Mouse (Mus musculus) stomach, embryonic 14.5 days (tissue): ENCODE data around the gene Flnb. TPM values are rescaled to one million over a fixed set of nuclear protein-coding genes. Genes with fewer than 3 reads are reported as not detected.

Experiments used
- ATAC-seq: fragments of 200-750 bp; cut with Nextera tagmentation; 2 replicates; pipeline ENCODE4 v1.8.0; 2017; ENCODE audit warnings: low read depth, moderate TSS enrichment; ENCODE audit not compliant: insufficient number of reproducible peaks, insufficient read depth, low FRiP score
- H3K27ac ChIP-seq: fragments of 300-500 bp; sonication (generic); 2 replicates; pipeline ENCODE4 v1.5.1; 2014; ENCODE audit warnings: mild to moderate bottlenecking, low read length, moderate library complexity, mixed read lengths
- H3K27me3 ChIP-seq: fragments of 300-500 bp; sonication (generic); 2 replicates; pipeline ENCODE4 v1.6.1; 2014; ENCODE audit warnings: low read length, control low read depth, mixed read lengths; ENCODE audit not compliant: control insufficient read depth, insufficient read depth
- H3K36me3 ChIP-seq: fragments of 300-500 bp; sonication (generic); 2 replicates; pipeline ENCODE4 v1.6.1; 2014; ENCODE audit warnings: mild to moderate bottlenecking, control low read depth, low read length, moderate library complexity, mixed read lengths; ENCODE audit not compliant: control insufficient read depth, insufficient read depth
- H3K4me1 ChIP-seq: fragments of 300-500 bp; sonication (generic); 2 replicates; pipeline ENCODE4 v1.6.1; 2014; ENCODE audit warnings: low read length, control low read depth, mixed read lengths; ENCODE audit not compliant: control insufficient read depth, insufficient read depth
- H3K4me2 ChIP-seq: fragments of 300-500 bp; sonication (generic); replicated peaks from 2 replicates; pipeline ENCODE4 v1.6.1; 2014; ENCODE audit warnings: low read depth, low read length, control low read depth
- H3K4me3 ChIP-seq: fragments of 300-500 bp; sonication (generic); 2 replicates; pipeline ENCODE4 v1.5.1; 2014; ENCODE audit warnings: low read depth, low read length, control low read depth
- H3K9ac ChIP-seq: fragments of 300-500 bp; sonication (generic); replicated peaks from 2 replicates; pipeline ENCODE4 v1.6.1; 2014; ENCODE audit warnings: low read depth, mild to moderate bottlenecking, control low read depth, low read length, moderate library complexity, mixed read lengths
- H3K9me3 ChIP-seq: fragments of 300-500 bp; sonication (generic); 2 replicates; pipeline ENCODE4 v1.6.1; 2016; ENCODE audit warnings: low read depth, low read length, control low read depth; ENCODE audit not compliant: control insufficient read depth
- WGBS: fragments of 180-500 bp; shearing (Covaris S2); extraction: QIAGEN DNeasy Blood & Tissue Kit; methylation state at CpG from one replicate; pipeline ENCODE4 v1.1.7; 2014; 5-methylcytosine and 5-hydroxymethylcytosine counted together
- polyA plus RNA-seq: library from polyadenylated mRNA; unstranded; fragments of >200 nt; fragmentation: Nextera tagmentation; extraction: Ambion mirVana; gene quantifications from 2 replicates; pipeline ENCODE4 v1.2.1, GENCODE M21; 2014

Flnb gene
- 23.7 and 26.2 TPM in 2 replicates for polyA plus RNA-seq

DNA sequence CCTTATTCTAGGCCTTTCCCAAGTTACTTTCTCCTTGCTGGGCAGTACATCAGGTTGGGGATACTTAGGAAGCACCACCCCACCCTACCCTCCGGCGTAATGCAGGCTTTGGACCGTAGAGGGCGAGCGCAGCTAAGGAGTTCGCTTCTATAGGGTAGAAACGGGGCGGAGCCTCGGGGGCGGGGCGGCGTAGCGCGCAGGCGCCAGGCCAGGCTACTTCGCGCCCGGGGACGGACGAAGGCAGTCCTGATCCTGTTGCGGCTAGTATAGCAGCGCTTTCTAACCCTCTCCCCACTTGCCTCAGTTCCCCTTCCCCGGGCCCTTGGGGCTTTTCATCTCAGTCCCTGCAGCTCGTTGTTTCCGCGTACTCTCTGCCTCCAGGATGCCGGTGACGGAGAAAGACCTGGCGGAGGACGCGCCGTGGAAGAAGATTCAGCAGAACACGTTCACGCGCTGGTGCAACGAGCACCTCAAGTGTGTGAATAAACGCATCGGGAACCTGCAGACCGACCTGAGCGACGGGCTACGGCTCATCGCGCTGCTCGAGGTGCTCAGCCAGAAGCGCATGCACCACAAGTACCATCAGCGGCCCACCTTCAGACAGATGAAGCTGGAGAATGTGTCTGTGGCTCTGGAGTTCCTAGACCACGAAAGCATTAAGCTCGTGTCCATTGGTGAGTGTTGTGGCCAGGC, at the start of gene Flnb:
TSS of gene Flnb (plus strand) at position 188 of the 693 bp plus-strand sequence.
- under 1% methylated on average over 49 of the region's 49 CpGs for WGBS
- Histone ChIP-seq H3K36me3 (no peaks in the 10 kb centered on the region), H3K27me3 (no peaks in the 10 kb centered on the region), H3K4me2 (peak within 1 kb of the TSS; percentile 91), H3K9me3 (no peaks in the 10 kb centered on the region), H3K27ac (peak within 1 kb of the TSS; percentile 69; the same call in 1 of the 2 replicates), H3K9ac (peak within 1 kb of the TSS; percentile 68), H3K4me3 (peak within 1 kb of the TSS; percentile 75), H3K4me1 (peaks cover 33% of the 10 kb centered on the region)
- peak; percentile 96 for ATAC-seq

DNA sequence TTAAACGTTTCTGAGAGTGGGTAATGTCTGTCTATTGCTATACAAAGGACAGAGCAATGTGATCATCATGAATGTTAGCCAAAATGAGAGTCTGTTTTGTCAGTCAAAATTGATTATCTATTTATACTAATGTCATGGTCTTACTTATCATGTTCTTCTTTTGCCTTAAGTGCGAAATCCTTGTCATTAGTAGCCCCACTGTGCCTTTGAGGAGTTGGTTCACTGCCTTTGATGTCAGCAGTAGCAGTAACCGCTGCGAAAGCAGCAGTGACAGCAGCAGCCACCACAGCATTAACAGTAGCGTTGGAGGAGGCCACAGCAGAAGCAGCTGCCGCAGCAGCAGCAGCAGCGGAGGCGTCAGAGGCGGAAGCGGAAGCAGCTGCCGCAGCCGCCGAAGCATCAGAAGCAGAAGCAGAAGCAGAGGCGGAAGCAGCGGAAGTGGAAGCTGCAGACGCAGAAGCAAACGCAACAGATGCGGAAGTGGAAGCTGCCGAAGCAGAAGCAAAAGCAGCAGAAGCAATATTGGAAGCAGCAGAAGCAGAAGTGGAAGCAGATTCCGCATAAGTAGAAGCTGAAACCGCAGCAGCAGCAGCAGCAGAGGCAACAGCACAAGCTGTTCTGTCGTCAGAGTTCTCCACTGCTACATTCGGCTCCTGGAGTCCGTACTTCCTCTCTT, 43.9 kb upstream of the Flnb start:
- Histone ChIP-seq H3K4me2 (peak overlapping the region; percentile 37), H3K27me3 (no peaks in the 10 kb centered on the region), H3K4me1 (no peaks in the 10 kb centered on the region), H3K9ac (peak overlapping the region; percentile 23; the same call in 1 of the 2 replicates), H3K27ac (no peak overlapping the region), H3K9me3 (no peaks in the 10 kb centered on the region), H3K36me3 (no peaks in the 10 kb centered on the region), H3K4me3 (peak overlapping the region; percentile 35)
- WGBS = 34% methylated on average over 24 of the region's 24 CpGs
- no peak; the same call in 1 of the 2 replicates for ATAC-seq

DNA sequence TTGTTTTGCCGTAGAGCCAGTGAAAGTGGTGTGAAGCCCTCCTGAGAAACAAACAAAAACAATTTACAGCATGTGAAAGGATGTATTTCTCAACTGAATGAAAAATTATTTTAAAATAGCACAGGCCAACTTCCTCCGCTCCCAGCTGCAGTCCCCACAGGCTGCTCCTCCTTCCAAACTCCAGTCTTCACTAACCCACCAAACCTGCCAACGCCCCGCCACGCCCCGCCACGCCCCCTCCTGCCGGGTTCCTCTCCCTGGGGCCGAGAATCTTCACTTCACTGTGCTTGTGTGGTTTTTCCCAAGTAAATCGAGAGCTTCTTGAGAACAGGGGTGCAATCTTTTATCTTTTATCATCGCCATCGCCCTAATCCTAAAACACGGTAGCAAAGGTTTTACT, 31.7 kb upstream of the Flnb start:
- no peak overlapping the region for H3K27ac ChIP-seq
- no peaks in the 10 kb centered on the region for H3K9me3 ChIP-seq
- H3K4me2 ChIP-seq = no peak overlapping the region
- WGBS = 31% methylated on average over 13 of the region's 13 CpGs
- no peak overlapping the region for H3K4me3 ChIP-seq
- no peak overlapping the region for H3K9ac ChIP-seq
- no peak for ATAC-seq
- H3K36me3 ChIP-seq = no peaks in the 10 kb centered on the region
- no peaks in the 10 kb centered on the region; the same call in 1 of the 2 replicates for H3K4me1 ChIP-seq
- H3K27me3 ChIP-seq = no peaks in the 10 kb centered on the region

DNA sequence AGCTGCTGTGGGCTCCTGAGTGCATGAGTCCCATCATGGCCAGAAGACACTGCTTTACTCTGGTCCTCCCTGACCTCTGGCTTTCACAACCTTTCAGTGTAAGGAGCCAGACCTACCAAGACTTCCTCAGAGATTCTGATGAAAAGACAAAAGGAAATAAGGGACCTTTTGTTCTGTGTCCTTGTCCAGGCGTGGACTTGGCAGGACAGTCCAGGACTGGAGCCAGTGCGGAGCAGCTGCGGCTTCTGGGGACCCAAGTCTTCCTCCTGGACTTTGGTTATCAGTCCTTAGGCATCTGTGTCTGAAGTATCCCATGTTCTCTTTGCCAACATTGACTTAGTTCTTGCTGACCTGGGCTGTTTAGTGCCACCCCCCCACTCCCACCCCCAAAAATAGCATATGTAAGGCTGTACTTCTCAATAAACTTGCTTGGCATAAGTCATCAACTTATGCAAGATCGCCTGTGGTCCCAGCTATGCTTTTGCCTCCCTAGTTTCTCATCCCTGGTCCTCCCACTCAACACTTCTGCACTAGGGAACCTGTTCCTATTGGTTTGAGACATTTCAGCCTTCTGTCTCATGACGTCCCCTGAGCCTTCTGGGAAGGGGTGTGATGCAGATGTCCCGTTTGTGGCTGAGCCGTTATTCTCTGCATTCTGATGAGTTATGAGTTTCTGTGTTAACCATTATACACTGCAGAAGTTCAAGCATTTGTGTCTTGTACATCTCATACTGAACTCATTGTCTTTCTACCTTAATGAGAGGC, 28.3 kb upstream of the Flnb start:
- Histone ChIP-seq H3K27ac (no peak overlapping the region), H3K27me3 (no peaks in the 10 kb centered on the region), H3K4me2 (no peak overlapping the region), H3K9me3 (no peaks in the 10 kb centered on the region), H3K4me3 (no peak overlapping the region), H3K9ac (no peak overlapping the region), H3K4me1 (peaks cover 4% of the 10 kb centered on the region; the same call in 1 of the 2 replicates), H3K36me3 (no peaks in the 10 kb centered on the region)
- WGBS = 82% methylated on average over 7 of the region's 7 CpGs
- no peak for ATAC-seq

DNA sequence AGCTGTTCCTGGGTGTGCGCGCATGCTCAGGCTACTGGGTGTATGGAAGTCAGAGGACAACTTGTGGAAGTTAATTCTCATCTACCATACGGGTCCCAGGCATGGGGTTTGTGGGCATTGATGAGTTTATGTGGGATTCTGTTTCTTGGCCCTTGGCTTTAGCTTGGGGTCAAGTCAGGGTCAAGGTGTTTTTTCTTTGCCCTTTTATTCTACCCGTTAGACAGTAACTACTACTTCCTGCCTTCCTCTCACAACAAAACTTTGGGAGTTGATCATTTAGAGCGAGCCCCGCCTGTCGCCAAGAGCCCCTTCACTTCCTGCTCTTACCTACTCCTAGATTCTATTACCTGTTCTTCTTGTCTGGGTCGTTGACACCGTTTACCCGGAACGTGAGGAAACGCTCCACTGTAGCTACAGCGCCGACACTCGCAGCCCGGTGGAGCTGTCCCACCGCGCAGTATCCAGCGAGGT, 26.7 kb upstream of the Flnb start:
- Histone ChIP-seq H3K27ac (no peak overlapping the region), H3K4me1 (peaks cover 4% of the 10 kb centered on the region; the same call in 1 of the 2 replicates), H3K4me3 (peak overlapping the region; percentile 22), H3K9ac (no peak overlapping the region), H3K36me3 (no peaks in the 10 kb centered on the region), H3K4me2 (peak overlapping the region; percentile 52), H3K27me3 (no peaks in the 10 kb centered on the region), H3K9me3 (no peaks in the 10 kb centered on the region)
- no peak for ATAC-seq
- WGBS = 13% methylated on average over 19 of the region's 19 CpGs

DNA sequence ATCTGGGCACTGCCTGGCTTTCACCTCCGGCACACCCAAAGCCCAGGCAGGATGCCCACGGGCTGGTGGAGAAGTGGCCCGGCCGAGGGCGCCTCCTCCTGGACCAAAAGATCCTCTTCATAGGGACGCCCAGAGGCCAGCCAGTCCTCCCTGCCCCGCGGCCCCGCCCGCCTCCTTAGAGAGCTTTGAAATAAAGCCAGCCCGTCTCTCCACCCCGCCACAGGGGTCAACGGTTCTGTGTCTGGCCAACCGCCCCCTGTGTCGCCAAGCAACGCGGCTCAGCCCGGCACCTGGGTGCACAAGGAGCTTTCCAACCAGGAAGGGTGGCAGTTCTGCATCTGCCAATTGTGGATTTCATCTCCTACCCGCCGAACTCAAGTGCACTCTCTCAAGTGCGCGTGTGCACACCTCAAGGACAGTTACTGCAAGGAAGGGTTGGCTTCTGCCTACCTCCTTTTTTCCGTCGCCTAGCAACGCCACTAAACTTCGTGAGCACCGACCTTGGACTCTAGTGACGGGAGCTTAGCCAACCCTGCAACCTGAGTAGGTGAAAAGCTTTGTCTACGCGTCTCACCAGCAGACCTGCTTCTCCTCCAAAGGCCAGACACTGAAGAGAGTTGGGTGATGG, 26.1 kb upstream of the Flnb start, which contains the start of gene Gm26661:
TSS of gene Gm26661 (plus strand) at position 56 of the 628 bp plus-strand sequence.
- WGBS = 2% methylated on average over 30 of the region's 30 CpGs
- Histone ChIP-seq H3K27ac (no peak within 1 kb of the TSS), H3K36me3 (no peaks in the 10 kb centered on the region), H3K4me3 (peak within 1 kb of the TSS; percentile 22), H3K9me3 (no peaks in the 10 kb centered on the region), H3K4me1 (peaks cover 4% of the 10 kb centered on the region; the same call in 1 of the 2 replicates), H3K4me2 (peak within 1 kb of the TSS; percentile 52), H3K27me3 (no peaks in the 10 kb centered on the region), H3K9ac (no peak within 1 kb of the TSS)
- ATAC-seq = peak; percentile 84

DNA sequence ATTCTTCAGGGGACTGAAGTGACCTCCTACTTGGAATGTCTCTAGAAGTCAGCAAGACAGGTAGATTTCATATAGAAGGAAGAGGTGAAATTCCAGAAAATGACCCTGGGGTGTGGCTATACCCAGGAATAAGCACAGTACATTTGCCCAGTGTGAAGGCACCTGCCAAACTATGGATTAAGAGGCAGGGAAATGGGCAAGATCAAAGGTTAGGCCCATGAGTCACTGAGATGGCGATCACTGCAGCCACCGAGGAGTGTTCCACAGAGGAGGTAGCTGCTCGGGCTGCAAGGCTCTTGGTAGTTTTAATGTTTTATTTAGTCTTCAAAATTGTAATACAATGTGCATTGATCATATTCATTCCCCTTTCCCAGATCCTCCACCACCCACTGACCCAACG, 21.8 kb upstream of the Flnb start:
- H3K27ac ChIP-seq = no peak overlapping the region
- peaks cover 5% of the 10 kb centered on the region; the same call in 1 of the 2 replicates for H3K9me3 ChIP-seq
- WGBS = 75% methylated on average over 4 of the region's 4 CpGs
- no peak for ATAC-seq
- H3K9ac ChIP-seq = no peak overlapping the region
- no peaks in the 10 kb centered on the region for H3K36me3 ChIP-seq
- no peak overlapping the region for H3K4me3 ChIP-seq
- no peaks in the 10 kb centered on the region for H3K27me3 ChIP-seq
- H3K4me1 ChIP-seq = peaks cover 4% of the 10 kb centered on the region; the same call in 1 of the 2 replicates
- no peak overlapping the region for H3K4me2 ChIP-seq

DNA sequence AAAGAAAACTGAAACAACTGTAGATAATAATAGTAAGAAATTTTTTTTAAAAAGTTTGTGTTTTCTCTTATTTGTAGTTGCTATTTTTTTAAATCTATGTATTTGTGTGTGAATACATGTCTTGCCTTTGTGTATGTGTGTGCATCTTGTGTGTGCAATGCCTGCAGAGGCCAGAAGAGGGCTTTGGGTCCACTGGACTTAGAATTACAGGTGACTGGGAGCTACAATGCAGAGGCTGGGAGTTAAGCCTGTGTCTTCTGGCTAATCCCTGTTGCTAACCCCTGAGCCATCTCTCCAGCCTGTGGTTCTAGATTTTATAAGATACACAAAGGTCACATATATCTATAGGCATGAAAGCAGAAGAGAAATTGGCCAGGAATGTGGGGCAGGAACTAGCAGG, 17.1 kb upstream of the Flnb start:
- Histone ChIP-seq H3K9ac (no peak overlapping the region), H3K4me3 (no peak overlapping the region), H3K27me3 (no peaks in the 10 kb centered on the region), H3K27ac (no peak overlapping the region), H3K4me1 (no peaks in the 10 kb centered on the region), H3K4me2 (no peak overlapping the region), H3K9me3 (peaks cover 5% of the 10 kb centered on the region; the same call in 1 of the 2 replicates), H3K36me3 (no peaks in the 10 kb centered on the region)
- ATAC-seq = no peak
